Mouse (Mus musculus) G1E (cell line): ENCODE measurements around the gene Gramd1b.

Source experiments
- CTCF ChIP-seq: IDR thresholded peaks from 2 replicates; pipeline ENCODE4 v1.5.1; 2012; ENCODE audit warnings: low read depth, low read length, inconsistent platforms, mixed read lengths
- GATA1 ChIP-seq: IDR thresholded peaks from 2 replicates; pipeline ENCODE4 v1.6.1; 2012; ENCODE audit warnings: borderline replicate concordance, low read length, inconsistent platforms, mixed read lengths
- GATA2 ChIP-seq: IDR thresholded peaks from 2 replicates; pipeline ENCODE4 v1.6.1; 2012; ENCODE audit warnings: low read depth, low read length, inconsistent platforms, borderline replicate concordance
- POLR2AphosphoS5 ChIP-seq: IDR thresholded peaks from 2 replicates; pipeline ENCODE4 v1.6.1; 2012; ENCODE audit warnings: low read depth, low read length, inconsistent platforms; ENCODE audit not compliant: insufficient replicate concordance
- TAL1 ChIP-seq: conservative IDR thresholded peaks from 2 replicates; pipeline ENCODE4 v1.6.1; 2012; ENCODE audit warnings: low read depth, low read length, inconsistent platforms, mixed read lengths

DNA sequence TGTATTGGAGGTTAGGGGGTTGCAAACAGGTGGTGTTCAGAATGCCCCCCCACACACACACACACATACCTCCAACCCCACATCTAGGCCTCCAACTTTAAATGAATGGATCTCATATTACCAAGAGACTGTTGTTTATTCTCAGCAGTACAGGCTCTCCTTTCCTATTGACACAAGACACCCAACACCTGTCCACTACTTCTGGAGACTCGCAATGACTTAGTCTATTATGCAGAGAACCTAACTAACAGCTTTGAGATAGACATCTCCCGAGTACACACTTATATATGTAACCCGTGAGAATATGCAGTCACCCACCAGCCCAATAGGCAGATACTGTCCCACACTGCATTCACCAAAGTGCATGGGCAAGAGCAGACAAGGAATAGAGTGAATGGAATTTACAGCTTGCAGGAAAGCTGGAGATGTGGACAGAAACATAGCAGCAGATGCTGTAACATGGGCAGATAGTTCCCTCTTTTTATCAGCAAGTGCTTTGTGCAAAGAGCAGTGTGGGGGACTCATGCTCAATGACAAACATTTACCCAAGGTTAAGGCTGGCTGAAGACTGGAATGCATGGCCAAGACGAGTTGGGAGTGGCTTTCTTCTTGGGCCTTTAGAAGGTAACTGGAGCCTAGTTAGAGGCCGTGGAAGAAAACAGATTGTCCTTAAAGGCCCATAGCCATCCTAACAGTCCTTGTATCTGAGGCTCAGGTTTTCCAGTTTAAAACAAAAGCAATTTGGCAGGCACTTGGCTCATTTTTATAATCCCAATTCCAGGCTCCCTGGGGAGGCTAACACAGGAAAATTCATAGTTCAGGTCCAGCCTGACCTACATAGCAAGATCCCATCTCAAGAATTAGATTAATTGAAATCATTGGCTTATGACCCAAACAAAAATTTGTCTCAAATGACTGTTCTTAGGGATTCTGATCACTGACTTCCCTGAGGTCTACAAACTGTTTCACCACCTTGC is 71.6 kb downstream of the Gramd1b start:
- no peak for TF ChIP-seq GATA1
- TF ChIP-seq CTCF: no peak
- no peak for TF ChIP-seq POLR2AphosphoS5
- TF ChIP-seq TAL1: no peak
- TF ChIP-seq GATA2: no peak
